Mouse (Mus musculus): ENCODE results near the gene Clec2d. TPM values are rescaled to one million over a fixed set of nuclear protein-coding genes. Genes with fewer than 3 reads are reported as not detected.

Gene Clec2d
- polyA plus RNA-seq, 1 experiment = 8.0 TPM

- H3K4me3 ChIP-seq (ENCODE audit: insufficient read depth, poor library complexity, severe bottlenecking) = no peak overlapping the region
- no peaks in the 10 kb centered on the region for H3K79me2 ChIP-seq (ENCODE audit: control insufficient read depth, insufficient read depth)
- H3K27me3 ChIP-seq (ENCODE audit: control insufficient read depth, insufficient read depth, insufficient read length) = no peaks in the 10 kb centered on the region
- H3K36me3 ChIP-seq (ENCODE audit: control insufficient read depth, insufficient read depth) = no peaks in the 10 kb centered on the region
- H3ac ChIP-seq (ENCODE audit: control insufficient read depth, insufficient read length, low read depth) = no peak overlapping the region
- TF ChIP-seq USF1 (IDR thresholded peaks at IDR 0.05; ENCODE audit: low read depth) = no peak
- TF ChIP-seq MAX (IDR thresholded peaks at IDR 0.05) = no peak
- TF ChIP-seq CTCF (IDR thresholded peaks at IDR 0.05; ENCODE audit: control insufficient read depth, insufficient read depth, insufficient read length) = no peak
- no peak for TF ChIP-seq FOSL1 (IDR thresholded peaks at IDR 0.05; ENCODE audit: insufficient read depth, low read length, poor library complexity, severe bottlenecking)
- TF ChIP-seq MYOD1 (IDR thresholded peaks at IDR 0.05; ENCODE audit: control insufficient read depth, insufficient read length, low read depth) = no peak
- no peak for TF ChIP-seq MYOG (IDR thresholded peaks at IDR 0.05; ENCODE audit: control insufficient read depth, extremely low read depth, insufficient read length)
- TF ChIP-seq CEBPB (IDR thresholded peaks at IDR 0.05; ENCODE audit: low read depth) = no peak
- H3K79me3 ChIP-seq (ENCODE audit: low read depth) = no peaks in the 10 kb centered on the region
Measured at GRCm38 (mm10) chr6:129229774-129230578, 49.6 kb downstream of the Clec2d start.

DNA sequence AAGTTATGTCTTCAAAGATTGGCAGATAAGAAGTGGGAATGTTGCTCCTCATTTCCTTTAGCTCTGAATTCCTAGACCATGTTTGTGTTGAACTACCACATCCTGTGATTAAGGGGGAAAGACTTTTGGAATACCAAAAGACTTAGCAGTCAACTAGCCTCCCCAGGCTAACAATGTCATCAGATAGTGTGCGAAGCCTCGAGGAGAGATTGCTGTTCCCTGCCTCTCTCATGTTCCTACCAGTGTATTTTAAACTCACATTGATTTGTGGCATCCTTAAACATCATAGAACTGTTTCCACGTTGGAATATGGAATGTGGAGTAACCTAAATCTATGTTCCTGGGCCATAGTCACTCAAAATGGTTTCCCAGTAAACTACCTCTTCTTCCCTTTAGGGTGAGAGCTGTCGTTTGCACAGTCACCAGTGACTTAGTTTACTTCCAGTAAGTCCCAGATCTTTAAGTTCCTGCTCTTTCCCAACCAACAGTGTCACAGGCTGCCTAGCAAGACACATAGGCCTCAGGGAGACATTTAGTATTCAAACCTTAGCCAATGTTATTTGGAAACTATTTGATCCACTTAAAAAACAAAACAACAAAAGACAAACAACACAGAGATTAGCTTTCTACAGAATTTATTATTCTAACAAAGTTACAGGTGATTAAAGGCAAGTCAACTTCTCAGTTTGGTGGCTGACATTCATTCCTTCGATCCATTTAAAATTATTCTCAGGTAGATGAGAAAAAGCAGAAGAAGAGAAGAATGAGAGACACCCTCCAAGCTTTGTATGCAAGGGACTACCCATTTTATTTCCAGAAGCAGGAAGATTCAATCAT is 51.8 kb downstream of the Clec2d start:
- no peak for TF ChIP-seq FOSL1 (IDR thresholded peaks at IDR 0.05; ENCODE audit: insufficient read depth, low read length, poor library complexity, severe bottlenecking)
- TF ChIP-seq MAX (IDR thresholded peaks at IDR 0.05) = peak; percentile 74
- no peaks in the 10 kb centered on the region for H3K36me3 ChIP-seq (ENCODE audit: control insufficient read depth, insufficient read depth)

DNA sequence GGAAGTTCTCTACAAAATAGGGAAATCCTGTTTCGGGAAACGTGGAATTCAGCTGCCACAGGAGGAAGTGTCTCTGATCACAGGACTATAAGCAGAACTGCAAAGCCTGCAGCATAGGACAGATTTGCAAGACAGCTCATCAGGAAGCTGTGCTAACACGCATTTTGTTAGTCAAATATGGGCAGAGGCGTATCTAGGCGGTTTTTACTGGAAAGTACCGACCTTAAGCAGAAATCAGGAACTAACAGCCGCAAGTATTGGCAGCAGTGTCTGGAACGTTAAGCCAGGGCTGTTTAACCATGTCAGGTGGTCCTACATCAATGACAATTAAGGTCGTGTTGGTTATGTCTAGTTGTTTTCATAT is 52.4 kb downstream of the Clec2d start:
- H3K36me3 ChIP-seq (ENCODE audit: control insufficient read depth, insufficient read depth) = no peaks in the 10 kb centered on the region
- no peaks in the 10 kb centered on the region for H3K27me3 ChIP-seq (ENCODE audit: control insufficient read depth, insufficient read depth, insufficient read length)
- TF ChIP-seq MAX (IDR thresholded peaks at IDR 0.05) = no peak
- peak; percentile 46 for TF ChIP-seq MYOD1 (IDR thresholded peaks at IDR 0.05; ENCODE audit: control insufficient read depth, insufficient read length, low read depth)
- no peaks in the 10 kb centered on the region for H3K79me2 ChIP-seq (ENCODE audit: control insufficient read depth, insufficient read depth)
- no peak overlapping the region for H3ac ChIP-seq (ENCODE audit: control insufficient read depth, insufficient read length, low read depth)
- no peaks in the 10 kb centered on the region for H3K79me3 ChIP-seq (ENCODE audit: low read depth)
- no peak overlapping the region for H3K4me3 ChIP-seq (ENCODE audit: insufficient read depth, poor library complexity, severe bottlenecking)

More for the DNA sequence above, 51.8 kb downstream of the Clec2d start:
- Histone ChIP-seq H3K79me2 (ENCODE audit: control insufficient read depth, insufficient read depth) (no peaks in the 10 kb centered on the region), H3K4me3 (ENCODE audit: insufficient read depth, poor library complexity, severe bottlenecking) (no peak overlapping the region), H3ac (ENCODE audit: control insufficient read depth, insufficient read length, low read depth) (no peak overlapping the region), H3K27me3 (ENCODE audit: control insufficient read depth, insufficient read depth, insufficient read length) (no peaks in the 10 kb centered on the region), H3K79me3 (ENCODE audit: low read depth) (no peaks in the 10 kb centered on the region)

DNA sequence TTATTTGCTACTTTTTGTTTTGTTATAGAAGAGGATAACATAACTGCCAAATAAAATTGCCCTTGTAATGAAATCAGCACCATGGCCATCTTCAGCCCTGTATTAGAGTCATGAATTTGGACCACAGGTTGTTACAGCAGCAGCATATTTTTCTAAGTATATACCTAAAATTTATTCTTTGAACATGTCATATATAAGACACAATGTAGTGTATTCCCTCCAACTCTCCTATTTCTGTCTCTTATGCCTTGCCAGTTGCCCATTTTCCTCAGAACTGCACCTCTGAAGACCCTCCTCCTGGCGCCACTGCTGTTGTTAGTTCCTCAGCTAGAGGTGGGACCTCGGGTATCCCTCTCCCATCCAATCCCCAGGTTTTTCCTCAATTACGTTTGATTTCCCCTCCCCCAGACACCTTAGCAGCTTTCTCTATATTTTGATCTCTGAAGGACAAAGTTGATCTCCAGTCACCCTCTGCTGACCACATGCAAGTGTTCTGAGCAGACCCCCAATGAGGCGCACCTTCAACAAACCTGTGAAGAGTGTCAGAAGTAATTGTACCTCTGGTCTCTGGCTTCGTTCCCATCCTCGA is 53.0 kb downstream of the Clec2d start:
- H3K79me2 ChIP-seq (ENCODE audit: control insufficient read depth, insufficient read depth) = no peaks in the 10 kb centered on the region
- H3K27me3 ChIP-seq (ENCODE audit: control insufficient read depth, insufficient read depth, insufficient read length) = no peaks in the 10 kb centered on the region
- H3K36me3 ChIP-seq (ENCODE audit: control insufficient read depth, insufficient read depth) = no peaks in the 10 kb centered on the region
- no peak overlapping the region for H3K4me3 ChIP-seq (ENCODE audit: insufficient read depth, poor library complexity, severe bottlenecking)
- H3ac ChIP-seq (ENCODE audit: control insufficient read depth, insufficient read length, low read depth) = no peak overlapping the region
- no peaks in the 10 kb centered on the region for H3K79me3 ChIP-seq (ENCODE audit: low read depth)
- TF ChIP-seq FOSL1 (IDR thresholded peaks at IDR 0.05; ENCODE audit: insufficient read depth, low read length, poor library complexity, severe bottlenecking) = no peak
- TF ChIP-seq CTCF (IDR thresholded peaks at IDR 0.05; ENCODE audit: control insufficient read depth, insufficient read depth, insufficient read length) = no peak
- no peak for TF ChIP-seq CEBPB (IDR thresholded peaks at IDR 0.05; ENCODE audit: low read depth)
- TF ChIP-seq MAX (IDR thresholded peaks at IDR 0.05) = no peak
- TF ChIP-seq MYOG (IDR thresholded peaks at IDR 0.05; ENCODE audit: control insufficient read depth, extremely low read depth, insufficient read length) = no peak
- TF ChIP-seq MYOD1 (IDR thresholded peaks at IDR 0.05; ENCODE audit: control insufficient read depth, insufficient read length, low read depth) = no peak
- no peak for TF ChIP-seq USF1 (IDR thresholded peaks at IDR 0.05; ENCODE audit: low read depth)

- no peaks in the 10 kb centered on the region for H3K79me3 ChIP-seq (ENCODE audit: low read depth)
- H3K4me3 ChIP-seq (ENCODE audit: insufficient read depth, poor library complexity, severe bottlenecking) = no peak overlapping the region
- H3K36me3 ChIP-seq (ENCODE audit: control insufficient read depth, insufficient read depth) = no peaks in the 10 kb centered on the region
- no peaks in the 10 kb centered on the region for H3K79me2 ChIP-seq (ENCODE audit: control insufficient read depth, insufficient read depth)
- TF ChIP-seq MYOD1 (IDR thresholded peaks at IDR 0.05; ENCODE audit: control insufficient read depth, insufficient read length, low read depth) (no peak), USF1 (IDR thresholded peaks at IDR 0.05; ENCODE audit: low read depth) (no peak), CTCF (IDR thresholded peaks at IDR 0.05; ENCODE audit: control insufficient read depth, insufficient read depth, insufficient read length) (no peak)
- H3ac ChIP-seq (ENCODE audit: control insufficient read depth, insufficient read length, low read depth) = no peak overlapping the region
- H3K27me3 ChIP-seq (ENCODE audit: control insufficient read depth, insufficient read depth, insufficient read length) = no peaks in the 10 kb centered on the region
Measured at GRCm38 (mm10) chr6:129233955-129234369, 53.5 kb downstream of the Clec2d start.

All from C2C12 (cell line).